Mouse (Mus musculus) heart, postnatal 0 days (tissue): ENCODE data around the gene Vmn1r25. TPM values are rescaled to one million over a fixed set of nuclear protein-coding genes. Genes with fewer than 3 reads are reported as not detected.
"Not testable (repeated sequence)": the region's sequence is repeated elsewhere in the genome, so short reads cannot be mapped to it uniquely, and the experiment has no call there.

ENCODE experiments used
- ATAC-seq: fragments of 200-750 bp; cut with Nextera tagmentation; 2 replicates; pipeline ENCODE4 v1.8.0; 2017; ENCODE audit warnings: low read depth, moderate number of reproducible peaks, moderate library complexity; ENCODE audit not compliant: insufficient read depth
- DNase-seq: peaks from one replicate; pipeline ENCODE4 v3.0.0-alpha.2; 2016; ENCODE audit warnings: low spot score
- H3K27ac ChIP-seq: fragments of 300-500 bp; sonication (generic); 2 replicates; pipeline ENCODE4 v1.5.1; 2014; ENCODE audit warnings: low read depth, mild to moderate bottlenecking
- H3K27me3 ChIP-seq: fragments of 300-500 bp; sonication (generic); 2 replicates; pipeline ENCODE4 v1.6.1; 2014; ENCODE audit warnings: low read length, mixed read lengths; ENCODE audit not compliant: control insufficient read depth, insufficient read depth
- H3K36me3 ChIP-seq: fragments of 300-500 bp; sonication (generic); replicated peaks from 2 replicates; pipeline ENCODE4 v1.6.1; 2014; ENCODE audit warnings: low read length, mixed read lengths; ENCODE audit not compliant: control insufficient read depth, insufficient read depth
- H3K4me1 ChIP-seq: fragments of 300-500 bp; sonication (generic); 2 replicates; pipeline ENCODE4 v1.6.1; 2014; ENCODE audit warnings: antibody characterized with exemption; ENCODE audit not compliant: control insufficient read depth, insufficient read depth
- H3K4me2 ChIP-seq: fragments of 300-500 bp; sonication (generic); 2 replicates; pipeline ENCODE4 v1.6.1; 2014; ENCODE audit warnings: low read depth, mild to moderate bottlenecking, low read length, moderate library complexity
- H3K4me3 ChIP-seq: fragments of 300-500 bp; sonication (generic); 2 replicates; pipeline ENCODE4 v1.5.1; 2014; ENCODE audit warnings: low read depth, low read length
- H3K9ac ChIP-seq: fragments of 300-500 bp; sonication (generic); replicated peaks from 2 replicates; pipeline ENCODE4 v1.6.1; 2014; ENCODE audit warnings: low read depth, low read length, mixed read lengths
- H3K9me3 ChIP-seq: fragments of 300-500 bp; sonication (generic); replicated peaks from 2 replicates; pipeline ENCODE4 v1.6.1; 2016; ENCODE audit warnings: low read length; ENCODE audit not compliant: control insufficient read depth
- CTCF ChIP-seq: IDR thresholded peaks from 2 replicates; pipeline ENCODE4 v1.5.1; 2016; ENCODE audit warnings: antibody characterized with exemption, control low read depth, low read depth
- EP300 ChIP-seq: IDR thresholded peaks from 2 replicates; pipeline ENCODE4 v1.6.1; 2016; ENCODE audit warnings: antibody characterized with exemption, low read depth
- WGBS: fragments of 180-500 bp; shearing (Covaris S2); extraction: QIAGEN DNeasy Blood & Tissue Kit; methylation state at CpG from one replicate; pipeline ENCODE4 v1.1.7; 2014; 5-methylcytosine and 5-hydroxymethylcytosine counted together
- polyA plus RNA-seq: library from polyadenylated mRNA; unstranded; fragments of >200 nt; fragmentation: Nextera tagmentation; extraction: Ambion mirVana; gene quantifications from 2 replicates; pipeline ENCODE4 v1.2.1, GENCODE M21; 2015
- total RNA-seq: library from RNA; depleted of rRNA; stranded (reverse); fragments of >200 nt; gene quantifications from 2 replicates; pipeline ENCODE4 v1.2.3, GENCODE M21; 2014; ENCODE audit warnings: low replicate concordance; rRNA removed

Vmn1r25 gene
- total RNA-seq, result not detected in 2 replicates
- polyA plus RNA-seq, result not detected in 2 replicates

GRCm38 (mm10) chr6:57980710-57981109 lies at the start of gene Vmn1r25:
Gene Vmn1r25, minus strand, starts transcription at chr6:57980810.
- no peaks in the 10 kb centered on the region for H3K36me3 ChIP-seq
- H3K27me3 ChIP-seq, result no peaks in the 10 kb centered on the region
- no peaks in the 10 kb centered on the region for H3K9me3 ChIP-seq
- no peak for DNase-seq
- ATAC-seq, result no peak
- WGBS, result 47% methylated on average over 3 of the region's 3 CpGs
- no peak within 1 kb of the TSS for H3K9ac ChIP-seq
- H3K4me1 ChIP-seq, result no peaks in the 10 kb centered on the region
- TF ChIP-seq CTCF, result no peak
- TF ChIP-seq EP300, result no peak
- no peak within 1 kb of the TSS for H3K4me3 ChIP-seq
- no peak within 1 kb of the TSS for H3K27ac ChIP-seq
- no peak within 1 kb of the TSS for H3K4me2 ChIP-seq

GRCm38 (mm10) chr6:58017478-58017877 lies 36.9 kb upstream of the Vmn1r25 start:
- not testable (repeated sequence) for H3K36me3 ChIP-seq, H3K9me3 ChIP-seq, H3K9ac ChIP-seq, H3K27ac ChIP-seq, H3K27me3 ChIP-seq, DNase-seq, H3K4me1 ChIP-seq, ATAC-seq, H3K4me2 ChIP-seq, H3K4me3 ChIP-seq
- WGBS, result 87% methylated on average over 19 of the region's 21 CpGs

GRCm38 (mm10) chr6:58015059-58015458 lies 34.4 kb upstream of the Vmn1r25 start, which contains the start of gene Vmn1r26:
Gene Vmn1r26, minus strand, starts transcription at chr6:58015159.
- 78% methylated on average over 1 of the region's 1 CpGs for WGBS
- H3K9ac ChIP-seq, result no peak within 1 kb of the TSS
- DNase-seq, result no peak
- ATAC-seq, result no peak
- no peak within 1 kb of the TSS for H3K4me2 ChIP-seq
- H3K9me3 ChIP-seq, result no peaks in the 10 kb centered on the region
- H3K36me3 ChIP-seq, result no peaks in the 10 kb centered on the region
- H3K27ac ChIP-seq, result no peak within 1 kb of the TSS
- no peak for TF ChIP-seq CTCF
- no peak for TF ChIP-seq EP300
- H3K27me3 ChIP-seq, result no peaks in the 10 kb centered on the region
- H3K4me1 ChIP-seq, result no peaks in the 10 kb centered on the region
- no peak within 1 kb of the TSS for H3K4me3 ChIP-seq

GRCm38 (mm10) chr6:57961403-57961802 lies 19.2 kb downstream of the Vmn1r25 start, which contains the start of gene Vmn1r24:
Gene Vmn1r24, minus strand, starts transcription at chr6:57961503.
- not testable (repeated sequence) for H3K4me3 ChIP-seq, H3K9ac ChIP-seq, H3K9me3 ChIP-seq, H3K27me3 ChIP-seq, H3K27ac ChIP-seq, ATAC-seq, DNase-seq, H3K4me1 ChIP-seq, H3K36me3 ChIP-seq, H3K4me2 ChIP-seq
- 61% methylated on average over 1 of the region's 1 CpGs for WGBS

Other genes starting within 250 kb of the Vmn1r25 start
- gene Vopp1, start 155.7 kb downstream of the Vmn1r25 start, total RNA-seq, result 20.3 and 21.8 TPM in 2 replicates
- 16.2 and 17.6 TPM in 2 replicates for gene Vopp1, start 155.7 kb downstream of the Vmn1r25 start, polyA plus RNA-seq
- not detected in 2 replicates for gene Vmn1r21, start 130.5 kb downstream of the Vmn1r25 start, total RNA-seq
- gene Vmn1r21, start 130.5 kb downstream of the Vmn1r25 start, polyA plus RNA-seq, result not detected in 2 replicates
- not detected in 2 replicates for gene Vmn1r22, start 72.8 kb downstream of the Vmn1r25 start, total RNA-seq
- not detected in 2 replicates for gene Vmn1r22, start 72.8 kb downstream of the Vmn1r25 start, polyA plus RNA-seq
- not detected in 2 replicates for gene Vmn1r23, start 54.0 kb downstream of the Vmn1r25 start, total RNA-seq
- not detected in 2 replicates for gene Vmn1r23, start 54.0 kb downstream of the Vmn1r25 start, polyA plus RNA-seq
- not detected in 2 replicates for gene Vmn1r24, start 19.3 kb downstream of the Vmn1r25 start, total RNA-seq
- gene Vmn1r24, start 19.3 kb downstream of the Vmn1r25 start, polyA plus RNA-seq, result not detected in 2 replicates
- not detected in 2 replicates for gene Vmn1r26, start 34.3 kb upstream of the Vmn1r25 start, total RNA-seq
- gene Vmn1r26, start 34.3 kb upstream of the Vmn1r25 start, polyA plus RNA-seq, result not detected in 2 replicates
- gene Vmn1r27, start 238.0 kb upstream of the Vmn1r25 start, total RNA-seq, result not detected in 2 replicates
- not detected in 2 replicates for gene Vmn1r27, start 238.0 kb upstream of the Vmn1r25 start, polyA plus RNA-seq